Mouse (Mus musculus): ENCODE data around the gene Prex1. TPM values are rescaled to one million over a fixed set of nuclear protein-coding genes. Genes with fewer than 3 reads are reported as not detected.

Prex1 gene
- polyA plus RNA-seq, 2 experiments from 2014 or later: 34.5 to 45.2 TPM

DNA sequence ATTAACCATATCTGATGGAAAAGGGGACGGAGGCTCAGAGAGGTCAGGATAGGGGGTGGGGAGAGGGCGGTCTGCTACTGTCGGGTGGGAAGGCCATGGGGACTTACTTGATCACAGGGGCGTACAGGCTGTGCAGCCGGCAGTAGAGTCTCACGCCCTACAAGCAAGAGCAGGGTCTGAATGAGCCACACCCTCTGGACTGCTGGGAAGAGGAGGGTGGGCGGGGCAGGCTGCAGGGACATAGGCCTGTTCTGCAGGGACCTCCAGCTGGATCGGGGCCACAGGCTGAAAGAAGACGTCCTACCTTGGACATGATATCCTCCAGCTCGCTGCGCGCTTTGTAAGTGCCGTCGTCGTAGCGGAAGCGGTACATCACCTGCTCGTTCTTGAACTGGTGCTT lies 112.2 kb downstream of the Prex1 start:
- no peak for ATAC-seq

DNA sequence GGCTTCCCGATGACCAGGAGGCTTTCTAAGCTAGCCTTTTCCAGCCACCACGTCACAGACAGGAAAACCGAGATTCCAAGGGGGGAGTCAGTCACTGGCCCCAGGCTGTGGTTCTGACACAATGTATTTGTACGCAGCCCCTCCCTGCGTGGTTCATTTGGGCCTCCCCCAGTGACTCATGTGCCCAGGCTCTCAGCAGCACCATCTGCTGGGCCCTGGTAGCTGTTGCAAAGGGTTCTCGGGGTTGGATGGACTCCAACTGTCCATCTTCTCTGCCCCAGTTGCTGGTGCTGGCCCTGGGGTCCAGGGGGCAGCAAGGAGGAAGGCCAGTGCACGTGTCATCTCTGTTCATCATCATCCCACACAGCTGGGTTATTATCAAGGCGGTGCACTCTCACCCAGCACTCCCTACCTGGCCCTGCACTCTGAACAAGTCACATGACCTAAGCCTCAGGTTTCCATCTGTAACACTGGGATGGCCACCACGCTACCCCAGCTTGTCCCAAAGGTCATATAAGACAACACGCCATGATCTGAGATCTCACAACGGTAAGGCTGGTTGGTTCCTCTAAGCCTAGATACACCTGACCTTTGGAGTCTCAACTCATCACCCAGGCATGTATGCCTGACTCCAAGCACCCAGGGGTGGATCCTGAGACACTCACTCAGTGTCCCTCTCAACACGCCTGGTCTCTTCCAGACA lies 115.0 kb downstream of the Prex1 start:
- no peak for ATAC-seq

DNA sequence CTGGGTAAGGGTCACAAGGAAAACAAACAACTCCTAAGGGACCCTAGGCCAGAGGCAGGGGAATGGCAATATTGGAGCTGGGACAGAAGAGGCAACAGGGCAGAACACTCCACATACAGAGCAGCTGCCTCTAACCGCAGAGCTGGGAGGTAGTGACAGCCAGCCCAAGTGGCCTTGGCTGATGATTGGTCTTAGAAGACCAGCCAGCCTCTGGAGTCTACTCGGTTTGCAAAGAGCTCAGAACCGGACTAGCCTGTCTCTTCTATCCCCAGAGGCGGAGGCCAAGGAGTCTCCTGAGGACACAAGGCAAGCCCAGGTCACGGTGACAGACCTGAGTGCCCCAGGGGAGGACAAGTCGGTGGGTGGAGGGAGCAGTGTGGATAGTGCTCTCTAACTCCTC lies 115.9 kb downstream of the Prex1 start:
- no peak for ATAC-seq

DNA sequence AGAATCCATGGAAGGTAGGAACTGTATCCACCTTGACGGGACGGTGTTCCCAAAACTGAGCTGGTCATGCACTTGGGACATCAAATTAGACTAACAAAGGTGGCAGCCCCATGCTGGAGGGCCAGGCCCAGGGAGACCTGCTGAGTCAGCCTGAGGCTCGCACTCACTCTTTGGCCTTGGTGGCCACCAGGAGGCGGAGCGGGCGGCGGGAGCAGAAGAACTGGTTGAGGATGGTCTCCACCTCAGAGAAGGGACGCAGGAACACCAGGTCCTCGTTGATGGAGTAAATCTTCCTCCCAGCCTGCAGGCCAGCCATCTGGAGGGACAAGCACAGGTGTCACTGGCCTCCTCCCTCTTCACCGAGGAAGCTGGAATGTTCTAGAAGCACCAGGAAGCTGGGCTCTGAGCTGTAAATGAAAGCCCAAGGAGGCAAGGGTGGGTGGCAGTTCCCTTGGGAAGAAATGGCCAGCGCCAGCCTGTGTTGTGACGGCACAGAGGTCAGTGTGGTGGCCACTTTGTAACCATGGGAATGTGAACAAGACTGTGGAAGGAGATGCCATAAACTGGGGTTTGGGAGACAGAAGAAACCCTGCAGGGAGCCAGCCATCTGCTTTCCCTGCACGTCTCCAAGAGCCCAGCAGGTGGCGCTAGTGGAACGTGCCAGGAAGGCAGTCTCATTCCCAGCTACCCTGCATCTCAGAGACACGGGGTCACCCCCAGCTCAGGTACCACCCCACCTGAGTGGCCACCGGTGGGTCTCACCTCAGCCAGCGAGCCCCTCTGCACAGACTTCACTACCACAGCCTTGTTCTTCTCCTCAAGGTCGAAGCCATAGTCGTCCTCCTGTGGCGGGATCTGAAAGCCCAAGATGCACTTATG lies 121.4 kb downstream of the Prex1 start:
- peak; percentile 47 for ATAC-seq

DNA sequence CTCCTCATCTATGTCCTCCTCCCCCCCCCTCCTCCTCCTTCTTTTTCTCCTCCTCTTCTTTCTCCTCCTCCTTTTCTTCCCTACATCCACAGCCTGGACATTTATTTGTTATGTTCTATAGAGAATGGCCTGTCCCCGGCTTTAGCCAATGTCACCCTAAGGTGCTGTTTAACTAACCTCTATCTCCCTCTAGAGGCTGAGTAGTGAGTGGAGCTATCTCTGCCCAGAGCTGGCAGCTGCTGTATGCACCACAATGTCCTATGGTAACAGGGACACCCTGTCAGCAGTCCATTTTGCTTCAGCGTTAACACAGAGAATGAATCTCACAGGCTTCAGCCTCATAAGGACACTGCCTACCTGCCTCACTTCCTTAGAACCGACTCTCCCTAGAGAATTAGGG lies 129.1 kb downstream of the Prex1 start:
- no peak for ATAC-seq

DNA sequence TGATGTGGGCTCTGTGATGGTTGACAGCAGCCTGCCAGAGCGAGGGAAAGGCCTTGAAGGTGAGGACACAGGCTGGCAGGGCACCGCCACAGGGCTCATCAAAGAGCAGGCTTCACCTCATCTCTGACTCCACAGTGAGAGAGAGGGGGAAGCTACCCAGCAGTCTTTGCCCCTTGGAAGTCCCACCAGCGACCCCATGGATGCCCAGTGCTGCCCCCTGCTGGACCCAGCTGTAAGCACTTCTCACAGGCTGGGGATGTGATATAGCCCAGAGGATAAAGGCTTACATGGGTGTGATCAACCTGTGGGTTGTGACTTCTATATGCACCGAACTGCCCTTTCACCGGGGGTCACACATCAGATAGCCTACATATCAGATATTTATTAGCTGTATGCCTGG lies 130.3 kb downstream of the Prex1 start:
- ATAC-seq: no peak

DNA sequence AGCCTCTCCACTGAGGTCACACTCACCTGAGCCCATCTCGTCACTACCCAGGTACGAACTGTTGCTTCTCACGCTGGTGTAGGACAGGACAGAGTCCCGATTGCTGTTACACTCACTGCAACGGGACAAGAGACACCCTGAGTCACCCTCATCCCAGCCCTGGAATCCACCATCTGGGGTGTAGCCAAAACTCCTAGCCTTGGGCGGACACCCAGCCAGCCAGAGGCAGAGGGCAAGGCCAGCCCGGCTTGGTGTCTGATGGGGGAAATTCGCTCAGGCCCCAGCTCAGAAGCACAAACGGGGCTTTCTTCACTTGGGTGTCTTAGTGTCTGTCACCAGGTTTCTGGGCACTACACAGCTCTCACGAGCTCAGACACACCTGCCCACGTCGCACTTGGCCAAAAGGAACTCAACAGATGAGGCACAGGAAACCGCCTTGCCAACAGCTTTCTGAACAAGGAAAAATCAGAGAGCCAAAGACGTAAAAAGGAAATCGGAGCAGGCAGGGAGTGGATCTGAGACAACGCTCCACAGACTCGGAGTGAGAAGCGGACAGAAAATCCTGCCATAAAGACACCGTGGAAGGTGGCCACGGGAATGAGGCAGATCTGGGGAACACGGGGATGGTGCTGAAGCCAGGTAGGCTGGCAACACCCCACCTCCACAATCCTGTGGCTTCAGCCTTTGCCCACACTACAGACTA lies 131.6 kb downstream of the Prex1 start:
- no peak for ATAC-seq

DNA sequence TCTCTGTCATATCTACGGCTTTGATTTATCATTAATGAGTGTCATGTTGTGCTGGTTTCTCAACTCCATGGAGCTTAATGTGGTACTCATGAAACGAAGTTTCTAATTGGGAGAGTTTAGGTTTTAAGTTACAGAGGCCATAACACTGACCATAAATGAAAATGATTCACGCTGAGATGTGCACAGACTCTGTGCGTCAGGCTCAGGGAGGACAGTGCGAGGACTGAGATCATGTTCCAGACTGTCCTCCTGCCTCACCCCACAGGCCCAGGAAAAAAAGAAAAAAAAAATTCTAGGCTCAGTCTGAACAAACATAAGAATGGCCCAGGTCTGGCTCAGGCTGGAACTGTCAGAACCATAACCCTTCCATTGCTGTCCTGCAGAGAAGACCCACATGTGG lies 133.8 kb downstream of the Prex1 start:
- ATAC-seq: no peak

DNA sequence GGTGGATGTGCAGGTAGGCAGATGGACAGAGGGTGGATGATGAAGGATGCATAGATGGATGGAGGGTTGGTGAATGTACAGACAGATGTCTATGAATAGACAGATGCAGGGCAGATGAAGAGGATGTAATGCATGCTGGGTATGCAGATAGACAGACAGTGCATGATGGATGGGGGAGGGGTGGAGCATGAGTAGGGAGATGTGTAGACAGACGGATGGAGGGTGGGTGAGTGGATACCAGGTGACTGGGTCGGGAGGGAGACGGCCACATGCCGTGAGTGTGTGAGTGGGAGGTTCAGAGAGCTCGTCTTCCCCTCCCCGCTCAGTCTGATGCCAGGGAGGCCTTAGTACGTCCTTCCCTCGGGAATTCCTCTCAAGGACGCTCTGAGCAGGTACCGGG lies 134.3 kb downstream of the Prex1 start:
- no peak for ATAC-seq

DNA sequence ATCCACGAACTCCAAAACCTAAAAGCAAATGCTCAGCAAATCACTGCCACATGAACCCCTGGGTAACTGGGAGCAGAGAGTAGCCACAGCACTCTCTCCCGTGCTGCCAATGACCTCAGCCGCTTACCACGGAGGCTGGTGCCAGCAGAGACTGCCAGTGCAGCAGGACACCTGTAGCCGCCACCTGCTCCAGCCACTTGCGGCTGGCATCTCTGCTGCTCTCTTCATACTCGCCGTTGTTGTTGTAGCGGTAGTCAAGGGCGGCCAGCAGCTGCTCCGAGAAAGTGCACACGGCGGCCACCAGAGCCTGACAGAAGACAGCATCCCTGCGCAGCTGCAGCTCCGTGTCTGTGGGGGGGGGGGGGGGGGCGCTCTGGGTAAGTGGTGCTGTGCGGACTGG lies 138.2 kb downstream of the Prex1 start:
- no peak for ATAC-seq

DNA sequence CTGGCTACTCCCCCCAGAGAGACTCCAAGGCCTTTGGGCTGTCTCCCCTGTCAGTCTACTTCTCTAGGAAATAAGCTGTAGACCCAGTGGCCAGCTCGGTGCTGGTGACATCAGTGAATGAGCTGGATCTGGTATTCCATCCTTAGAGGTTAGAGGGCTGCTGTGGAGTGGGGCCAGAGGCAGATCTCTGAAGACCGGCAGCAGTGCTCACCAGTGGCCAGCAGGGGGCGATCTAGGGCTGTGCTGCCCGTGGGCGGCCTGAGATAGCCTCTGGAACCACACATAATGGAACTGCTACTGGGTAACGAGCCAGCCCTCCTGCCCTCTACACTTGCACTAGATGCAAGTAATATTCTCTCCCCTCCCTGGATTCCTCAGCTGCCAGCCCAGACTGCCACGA lies 138.7 kb downstream of the Prex1 start:
- ATAC-seq: peak; percentile 28

DNA sequence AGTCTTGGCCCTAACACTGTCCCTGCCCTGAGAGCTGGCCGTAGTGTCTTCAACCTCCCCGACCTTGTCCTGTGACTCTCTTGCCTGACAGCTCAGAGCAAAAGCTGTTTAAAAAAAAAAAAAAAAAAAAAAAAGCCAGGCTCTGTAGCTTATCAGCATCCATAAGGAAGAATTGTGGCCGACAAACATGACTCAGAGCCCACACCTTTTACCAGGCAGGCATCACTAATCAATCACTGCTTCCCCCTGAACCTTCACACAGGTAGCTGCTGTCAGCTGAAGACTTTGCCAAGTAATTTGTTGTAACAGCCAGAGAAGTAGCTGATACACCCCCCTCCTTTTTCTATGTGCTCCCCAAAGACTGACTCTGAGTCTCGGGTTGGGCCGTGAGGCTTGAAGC lies 140.0 kb downstream of the Prex1 start:
- no peak for ATAC-seq

DNA sequence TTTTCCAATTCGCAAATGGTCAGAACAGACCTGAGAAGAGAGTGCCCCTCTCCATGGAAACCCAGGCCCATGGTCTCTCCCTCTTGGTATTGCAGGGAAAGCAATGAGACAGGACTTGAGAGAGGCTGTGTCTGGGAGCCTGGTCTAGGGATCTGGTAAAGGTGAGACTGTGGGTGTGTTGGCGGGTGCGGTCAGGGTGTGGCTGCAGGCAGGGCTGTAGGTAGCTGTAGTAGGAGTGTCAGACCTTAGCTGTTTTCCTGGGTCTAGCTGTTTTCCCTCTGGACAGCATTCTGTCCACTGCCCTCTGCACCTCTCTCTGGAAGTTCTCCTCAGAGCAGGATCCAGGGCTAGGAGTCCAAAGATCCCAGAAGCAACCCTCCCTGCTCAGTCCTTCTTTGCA lies 141.3 kb downstream of the Prex1 start:
- no peak for ATAC-seq

DNA sequence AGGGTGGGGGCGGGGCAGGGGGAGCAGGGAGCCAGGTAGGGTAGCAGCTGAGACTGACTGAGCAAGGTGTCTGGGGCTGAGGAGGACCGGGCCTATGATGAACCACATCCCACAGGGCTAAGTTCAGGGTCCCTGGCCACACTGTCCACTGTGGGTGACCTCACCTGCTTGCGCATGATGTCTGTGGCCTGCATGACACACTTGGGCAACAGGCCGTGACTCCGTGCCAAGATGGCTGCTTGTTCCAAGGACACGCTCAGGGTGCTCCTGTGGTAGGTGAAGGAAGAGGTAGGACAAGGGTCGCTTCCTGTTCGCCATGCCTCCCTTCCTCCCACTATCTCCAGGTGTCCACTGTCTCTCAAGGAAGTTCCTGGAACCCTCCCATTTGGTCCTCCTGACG lies 144.4 kb downstream of the Prex1 start:
- ATAC-seq: no peak

DNA sequence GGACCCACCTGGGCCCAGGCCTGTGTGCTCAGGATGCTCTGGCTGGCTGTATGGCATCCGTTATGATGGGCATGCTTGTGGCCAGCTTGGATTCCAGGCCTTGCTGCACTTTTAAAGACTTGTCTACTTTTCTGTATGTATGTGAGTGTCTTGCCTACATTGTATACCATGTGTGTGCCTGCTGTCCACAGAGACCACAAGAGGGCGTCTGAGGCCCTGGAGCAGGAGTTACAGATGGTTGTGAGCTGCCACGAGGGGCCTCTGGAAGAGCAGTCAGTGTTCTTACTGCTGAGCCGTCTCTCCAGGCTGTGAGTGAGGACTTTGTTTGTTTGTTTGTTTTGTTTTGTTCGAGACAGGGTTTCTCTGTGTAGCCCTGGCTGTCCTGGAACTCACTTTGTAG lies 148.1 kb downstream of the Prex1 start:
- no peak for ATAC-seq

DNA sequence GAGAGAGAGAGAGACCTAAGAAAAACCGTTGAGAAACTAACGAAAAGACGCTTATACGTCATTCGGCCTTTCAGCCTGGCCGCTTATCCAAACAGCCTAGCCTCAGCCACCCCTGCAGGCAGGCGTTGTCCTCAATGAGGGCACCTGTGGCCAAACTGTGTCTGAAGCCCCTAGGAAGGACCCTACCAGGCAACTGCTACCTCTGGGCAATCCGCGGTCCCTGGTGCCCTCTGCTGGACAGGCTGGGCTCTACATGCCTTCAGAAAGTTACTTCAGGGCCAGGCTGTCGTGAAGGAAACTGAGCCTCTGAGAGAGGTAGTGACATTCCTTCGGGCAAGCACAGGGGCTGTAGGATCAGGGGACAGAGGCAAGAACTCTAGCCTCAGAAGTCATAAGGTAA lies 149.2 kb downstream of the Prex1 start:
- ATAC-seq: peak; percentile 51

DNA sequence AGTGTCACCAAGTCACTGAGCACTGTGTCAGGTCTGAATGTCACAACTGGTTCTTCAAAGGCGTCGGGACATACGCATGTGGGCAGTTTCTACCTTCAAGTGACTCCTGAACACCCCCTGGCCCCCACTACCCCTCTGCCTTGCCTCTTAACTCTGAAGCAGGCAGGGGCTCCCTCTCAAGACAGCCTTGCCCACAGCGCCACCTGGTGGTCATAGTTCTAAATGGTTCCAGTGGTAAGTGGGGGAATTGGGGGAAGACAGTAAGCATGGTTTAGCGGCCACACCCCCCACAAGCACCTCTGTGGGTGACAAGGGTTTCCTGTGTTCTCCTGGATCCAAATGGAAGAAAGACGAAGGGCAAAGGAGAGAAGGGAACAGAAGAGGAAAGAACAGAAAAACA lies 149.7 kb downstream of the Prex1 start:
- ATAC-seq: peak; percentile 50

DNA sequence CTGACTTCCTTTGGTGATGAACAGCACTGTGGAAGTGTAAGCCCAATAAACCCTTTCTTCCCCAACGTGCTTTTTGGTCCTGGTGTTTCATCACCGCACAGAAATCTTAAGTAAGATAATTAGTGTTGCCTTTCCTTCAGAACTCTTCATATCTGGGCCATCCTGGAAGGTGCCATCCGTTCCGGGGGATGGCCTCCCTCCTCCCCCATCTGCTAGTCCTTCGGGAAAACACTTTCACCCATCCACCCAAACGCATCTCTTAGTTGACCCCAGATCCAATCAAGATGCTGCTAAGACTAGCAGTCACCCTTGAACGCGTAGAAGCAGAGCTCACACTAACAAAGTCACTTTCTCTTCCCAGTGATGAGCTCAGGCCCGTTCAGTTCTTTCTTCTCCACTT lies 150.6 kb downstream of the Prex1 start:
- no peak for ATAC-seq

DNA sequence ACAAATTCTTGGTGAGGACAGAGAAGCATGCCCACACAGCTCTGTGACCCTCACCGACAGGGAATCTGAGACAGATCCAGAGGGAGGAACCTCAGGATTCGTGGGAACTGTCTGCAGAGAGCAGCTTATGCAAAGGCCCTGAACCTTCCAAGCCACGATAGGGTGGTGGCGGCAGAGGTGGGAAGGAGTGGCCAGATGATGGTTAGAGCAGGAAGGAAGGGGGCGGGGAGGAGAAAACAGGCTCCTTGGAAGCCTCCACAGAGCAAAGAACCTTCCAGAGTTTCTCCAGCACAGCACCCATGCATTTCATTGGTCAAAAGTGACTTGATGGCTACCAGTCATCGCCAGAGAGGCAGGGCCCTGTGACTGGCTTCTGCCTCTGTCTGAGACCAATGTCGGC lies 151.9 kb downstream of the Prex1 start:
- no peak for ATAC-seq

DNA sequence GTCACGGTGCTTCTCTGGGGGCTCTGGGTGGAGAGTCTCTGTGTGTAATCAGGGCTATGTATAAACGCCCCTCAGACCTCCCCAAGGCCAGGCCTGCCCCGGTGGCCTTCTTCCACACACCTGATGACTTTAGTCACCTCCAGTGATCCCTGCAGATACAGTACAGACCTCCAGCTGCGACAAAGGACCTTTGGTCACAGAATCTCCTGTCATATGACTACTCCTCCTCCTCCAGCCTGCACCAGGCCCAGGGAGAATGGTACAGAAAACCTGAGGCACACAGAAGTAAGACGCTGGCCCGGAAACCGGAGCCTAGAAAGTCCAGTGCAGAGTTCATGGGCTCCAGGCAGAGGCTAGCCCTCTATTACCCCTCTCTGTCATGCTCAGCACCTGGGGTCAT lies 152.8 kb downstream of the Prex1 start:
- ATAC-seq: no peak

DNA sequence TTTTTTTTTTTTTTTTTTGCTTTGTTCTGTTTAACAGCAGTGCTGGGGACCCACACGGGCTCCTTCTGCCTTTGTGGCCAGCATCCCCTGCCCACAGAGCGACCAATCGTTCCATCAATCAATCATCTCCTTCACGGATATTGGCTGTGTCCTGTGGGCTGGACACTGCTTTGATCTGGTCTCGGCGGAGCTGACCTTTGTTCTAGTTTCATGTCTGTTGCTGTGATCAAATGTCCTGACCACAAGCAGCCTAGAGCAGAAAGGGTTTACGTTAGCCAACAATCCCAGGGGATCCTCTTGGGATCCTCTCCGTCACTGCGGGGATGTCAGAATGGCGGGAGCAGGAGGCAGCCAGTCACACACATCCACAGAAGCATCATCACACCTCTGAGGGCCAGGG lies 154.1 kb downstream of the Prex1 start:
- ATAC-seq: no peak

DNA sequence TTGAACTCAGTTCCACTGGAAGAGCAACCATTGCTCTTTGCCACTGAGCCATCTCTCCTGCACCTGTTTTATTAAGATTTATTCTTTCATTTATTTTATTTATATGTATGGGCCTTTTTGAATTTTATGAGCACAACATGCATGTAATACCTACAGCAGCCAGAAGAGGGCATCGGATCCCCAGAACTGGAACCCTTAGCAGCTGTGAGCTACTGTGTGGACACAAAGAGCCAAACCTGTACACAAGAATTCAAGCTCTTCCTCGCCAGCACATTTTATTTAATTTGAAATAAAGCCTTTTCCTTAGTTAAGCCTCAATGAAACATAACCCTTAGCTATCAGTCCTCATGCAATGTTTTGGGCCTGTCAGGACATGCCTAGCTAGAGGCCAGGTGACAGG lies 158.1 kb downstream of the Prex1 start:
- no peak for ATAC-seq

DNA sequence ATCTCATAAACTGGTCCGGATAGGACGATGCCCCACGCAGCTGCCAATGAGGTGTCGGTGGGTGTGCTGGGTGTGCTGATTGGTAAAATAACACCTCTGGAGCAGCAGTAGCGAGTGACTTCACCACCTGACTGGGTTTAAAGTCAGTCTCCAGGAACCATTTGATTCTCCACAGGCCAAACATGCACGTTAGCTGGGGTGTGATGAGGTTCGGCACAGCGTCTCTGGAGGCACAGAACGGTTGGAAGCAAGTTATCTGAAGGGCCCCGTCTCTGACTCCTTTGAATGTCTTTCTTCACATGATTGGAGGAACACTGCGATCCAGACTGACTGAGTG lies 159.5 kb downstream of the Prex1 start:
- no peak for ATAC-seq
